Mouse (Mus musculus): ENCODE measurements around the gene Apaf1. TPM values are rescaled to one million over a fixed set of nuclear protein-coding genes. Genes with fewer than 3 reads are reported as not detected.

Gene Apaf1
- polyA plus RNA-seq, 2 experiments, result 33.2 to 39.4 TPM

GRCm38 (mm10) chr10:90999899-91000298 lies 82.7 kb downstream of the Apaf1 start:
- WGBS, result 80% methylated on average over 5 of the region's 5 CpGs
- Histone ChIP-seq H3K27ac (replicated peaks; ENCODE audit: low read depth, low read length) (no peak overlapping the region), H3K4me3 (replicated peaks; ENCODE audit: low read length) (no peak overlapping the region), H3K36me3 (ENCODE audit: control insufficient read depth, insufficient read depth, low read length) (peaks cover 36% of the 10 kb centered on the region), H3K9me3 (ENCODE audit: control insufficient read depth, low read length) (no peaks in the 10 kb centered on the region), H3K4me1 (ENCODE audit: control insufficient read depth, insufficient read depth, low read length) (no peaks in the 10 kb centered on the region), H3K9ac (ENCODE audit: low read depth, low read length, severe bottlenecking) (no peak overlapping the region), H3K4me2 (replicated peaks; ENCODE audit: low read depth, low read length, severe bottlenecking) (no peak overlapping the region), H3K27me3 (ENCODE audit: control insufficient read depth, insufficient read depth, low read length) (no peaks in the 10 kb centered on the region)
- no peak for TF ChIP-seq POLR2A (IDR thresholded peaks at IDR 0.05; ENCODE audit: borderline replicate concordance, extremely low read depth, insufficient read depth, insufficient read length)
- DNase-seq (ENCODE audit: low spot score) (no peak), ATAC-seq (ENCODE audit: low FRiP score, low read depth) (no peak)

GRCm38 (mm10) chr10:90993869-90994268 lies 88.7 kb downstream of the Apaf1 start:
- Histone ChIP-seq H3K27me3 (ENCODE audit: control insufficient read depth, insufficient read depth, low read length) (no peaks in the 10 kb centered on the region), H3K4me2 (replicated peaks; ENCODE audit: low read depth, low read length, severe bottlenecking) (no peak overlapping the region), H3K36me3 (ENCODE audit: control insufficient read depth, insufficient read depth, low read length) (peaks cover 59% of the 10 kb centered on the region), H3K4me3 (replicated peaks; ENCODE audit: low read length) (no peak overlapping the region), H3K4me1 (ENCODE audit: control insufficient read depth, insufficient read depth, low read length) (no peaks in the 10 kb centered on the region), H3K9me3 (ENCODE audit: control insufficient read depth, low read length) (no peaks in the 10 kb centered on the region), H3K27ac (replicated peaks; ENCODE audit: low read depth, low read length) (no peak overlapping the region), H3K9ac (ENCODE audit: low read depth, low read length, severe bottlenecking) (no peak overlapping the region)
- ATAC-seq (ENCODE audit: low FRiP score, low read depth), result no peak
- 66% methylated on average over 5 of the region's 5 CpGs for WGBS
- no peak for DNase-seq (ENCODE audit: low spot score)
- TF ChIP-seq POLR2A (IDR thresholded peaks at IDR 0.05; ENCODE audit: borderline replicate concordance, extremely low read depth, insufficient read depth, insufficient read length), result no peak

- Histone ChIP-seq H3K4me3 (replicated peaks; ENCODE audit: low read length) (no peak overlapping the region), H3K9ac (ENCODE audit: low read depth, low read length, severe bottlenecking) (no peak overlapping the region), H3K4me1 (ENCODE audit: control insufficient read depth, insufficient read depth, low read length) (no peaks in the 10 kb centered on the region), H3K27me3 (ENCODE audit: control insufficient read depth, insufficient read depth, low read length) (no peaks in the 10 kb centered on the region), H3K4me2 (replicated peaks; ENCODE audit: low read depth, low read length, severe bottlenecking) (no peak overlapping the region), H3K9me3 (ENCODE audit: control insufficient read depth, low read length) (no peaks in the 10 kb centered on the region), H3K27ac (replicated peaks; ENCODE audit: low read depth, low read length) (no peak overlapping the region), H3K36me3 (ENCODE audit: control insufficient read depth, insufficient read depth, low read length) (peaks cover 51% of the 10 kb centered on the region)
- no peak for TF ChIP-seq POLR2A (IDR thresholded peaks at IDR 0.05; ENCODE audit: borderline replicate concordance, extremely low read depth, insufficient read depth, insufficient read length)
- no peak for DNase-seq (ENCODE audit: low spot score)
- ATAC-seq (ENCODE audit: low FRiP score, low read depth), result no peak
- 95% methylated on average over 6 of the region's 6 CpGs for WGBS
These were observed 90.3 kb downstream of the Apaf1 start for GRCm38 (mm10) chr10:90992237-90992636.

GRCm38 (mm10) chr10:90990340-90990739 lies 92.2 kb downstream of the Apaf1 start:
- no peak overlapping the region for H3K4me3 ChIP-seq (replicated peaks; ENCODE audit: low read length)
- TF ChIP-seq POLR2A (IDR thresholded peaks at IDR 0.05; ENCODE audit: borderline replicate concordance, extremely low read depth, insufficient read depth, insufficient read length), result no peak
- no peak overlapping the region for H3K4me2 ChIP-seq (replicated peaks; ENCODE audit: low read depth, low read length, severe bottlenecking)
- H3K27me3 ChIP-seq (ENCODE audit: control insufficient read depth, insufficient read depth, low read length), result no peaks in the 10 kb centered on the region
- ATAC-seq (ENCODE audit: low FRiP score, low read depth) (no peak), DNase-seq (ENCODE audit: low spot score) (no peak)
- WGBS, result 89% methylated on average over 6 of the region's 6 CpGs
- no peaks in the 10 kb centered on the region for H3K9me3 ChIP-seq (ENCODE audit: control insufficient read depth, low read length)
- H3K27ac ChIP-seq (replicated peaks; ENCODE audit: low read depth, low read length), result no peak overlapping the region
- peaks cover 38% of the 10 kb centered on the region for H3K36me3 ChIP-seq (ENCODE audit: control insufficient read depth, insufficient read depth, low read length)
- H3K9ac ChIP-seq (ENCODE audit: low read depth, low read length, severe bottlenecking), result no peak overlapping the region
- H3K4me1 ChIP-seq (ENCODE audit: control insufficient read depth, insufficient read depth, low read length), result no peaks in the 10 kb centered on the region

- Histone ChIP-seq H3K36me3 (ENCODE audit: control insufficient read depth, insufficient read depth, low read length) (no peaks in the 10 kb centered on the region), H3K9ac (ENCODE audit: low read depth, low read length, severe bottlenecking) (no peak overlapping the region), H3K27ac (replicated peaks; ENCODE audit: low read depth, low read length) (no peak overlapping the region), H3K4me2 (replicated peaks; ENCODE audit: low read depth, low read length, severe bottlenecking) (no peak overlapping the region), H3K4me3 (replicated peaks; ENCODE audit: low read length) (no peak overlapping the region), H3K27me3 (ENCODE audit: control insufficient read depth, insufficient read depth, low read length) (no peaks in the 10 kb centered on the region), H3K9me3 (ENCODE audit: control insufficient read depth, low read length) (no peaks in the 10 kb centered on the region), H3K4me1 (ENCODE audit: control insufficient read depth, insufficient read depth, low read length) (no peaks in the 10 kb centered on the region; the same call in 1 of the 2 replicates)
- no peak for TF ChIP-seq POLR2A (IDR thresholded peaks at IDR 0.05; ENCODE audit: borderline replicate concordance, extremely low read depth, insufficient read depth, insufficient read length)
- DNase-seq (ENCODE audit: low spot score) (peak; percentile 42), ATAC-seq (ENCODE audit: low FRiP score, low read depth) (peak; percentile 41; the same call in 1 of the 2 replicates)
- 60% methylated on average over 8 of the region's 8 CpGs for WGBS
These were observed 99.5 kb downstream of the Apaf1 start for GRCm38 (mm10) chr10:90983046-90983445.

- Histone ChIP-seq H3K27me3 (ENCODE audit: control insufficient read depth, insufficient read depth, low read length) (no peaks in the 10 kb centered on the region), H3K9me3 (ENCODE audit: control insufficient read depth, low read length) (no peaks in the 10 kb centered on the region), H3K4me1 (ENCODE audit: control insufficient read depth, insufficient read depth, low read length) (no peaks in the 10 kb centered on the region; the same call in 1 of the 2 replicates), H3K36me3 (ENCODE audit: control insufficient read depth, insufficient read depth, low read length) (no peaks in the 10 kb centered on the region), H3K9ac (ENCODE audit: low read depth, low read length, severe bottlenecking) (no peak overlapping the region), H3K27ac (replicated peaks; ENCODE audit: low read depth, low read length) (no peak overlapping the region), H3K4me3 (replicated peaks; ENCODE audit: low read length) (no peak overlapping the region), H3K4me2 (replicated peaks; ENCODE audit: low read depth, low read length, severe bottlenecking) (no peak overlapping the region)
- TF ChIP-seq POLR2A (IDR thresholded peaks at IDR 0.05; ENCODE audit: borderline replicate concordance, extremely low read depth, insufficient read depth, insufficient read length), result no peak
- ATAC-seq (ENCODE audit: low FRiP score, low read depth) (no peak), DNase-seq (ENCODE audit: low spot score) (no peak)
- WGBS, result 89% methylated on average over 4 of the region's 4 CpGs
These were observed 100.8 kb downstream of the Apaf1 start for GRCm38 (mm10) chr10:90981811-90982210.

All from limb, embryonic 14.5 days (tissue).